Mouse (Mus musculus) embryonic facial prominence, embryonic 14.5 days (tissue): ENCODE data around the gene Prodh2. TPM values are rescaled to one million over a fixed set of nuclear protein-coding genes. Genes with fewer than 3 reads are reported as not detected.

Experiments
- ATAC-seq: fragments of 200-750 bp; cut with Nextera tagmentation; 2 replicates; pipeline ENCODE4 v1.8.0; 2017; ENCODE audit warnings: low read depth, moderate number of reproducible peaks, moderate TSS enrichment
- DNase-seq: peaks from one replicate; pipeline ENCODE4 v3.0.0-alpha.2; 2015; ENCODE audit warnings: low spot score
- H3K27ac ChIP-seq: fragments of 300-500 bp; sonication (generic); replicated peaks from 2 replicates; pipeline ENCODE4 v1.5.1; 2014; ENCODE audit warnings: low read depth, mild to moderate bottlenecking, low read length, moderate library complexity
- H3K27me3 ChIP-seq: fragments of 300-500 bp; sonication (generic); replicated peaks from 2 replicates; pipeline ENCODE4 v1.6.1; 2014; ENCODE audit warnings: low read length; ENCODE audit not compliant: control insufficient read depth, insufficient read depth
- H3K36me3 ChIP-seq: fragments of 300-500 bp; sonication (generic); 2 replicates; pipeline ENCODE4 v1.6.1; 2014; ENCODE audit warnings: low read length, mixed read lengths; ENCODE audit not compliant: control insufficient read depth, insufficient read depth
- H3K4me1 ChIP-seq: fragments of 300-500 bp; sonication (generic); 2 replicates; pipeline ENCODE4 v1.6.1; 2014; ENCODE audit warnings: antibody characterized with exemption, low read length; ENCODE audit not compliant: control insufficient read depth, insufficient read depth
- H3K4me2 ChIP-seq: fragments of 300-500 bp; sonication (generic); 2 replicates; pipeline ENCODE4 v1.6.1; 2014; ENCODE audit warnings: low read depth, mild to moderate bottlenecking, low read length, moderate library complexity, mixed read lengths
- H3K4me3 ChIP-seq: fragments of 300-500 bp; sonication (generic); 2 replicates; pipeline ENCODE4 v1.5.1; 2014; ENCODE audit warnings: low read depth, mild to moderate bottlenecking, low read length
- H3K9ac ChIP-seq: fragments of 300-500 bp; sonication (generic); 2 replicates; pipeline ENCODE4 v1.6.1; 2014; ENCODE audit warnings: low read depth, mild to moderate bottlenecking, low read length, moderate library complexity, mixed read lengths
- H3K9me3 ChIP-seq: fragments of 300-500 bp; sonication (generic); 2 replicates; pipeline ENCODE4 v1.6.1; 2016; ENCODE audit warnings: low read length; ENCODE audit not compliant: control insufficient read depth
- WGBS: fragments of 180-500 bp; shearing (Covaris S2); extraction: QIAGEN DNeasy Blood & Tissue Kit; methylation state at CpG from one replicate; pipeline ENCODE4 v1.1.7; 2014; 5-methylcytosine and 5-hydroxymethylcytosine counted together
- polyA plus RNA-seq: library from polyadenylated mRNA; unstranded; fragments of >200 nt; fragmentation: Nextera tagmentation; extraction: Ambion mirVana; gene quantifications from 2 replicates; pipeline ENCODE4 v1.2.1, GENCODE M21; 2014

The Prodh2 gene
- polyA plus RNA-seq, 1 experiment from 2014 or later: not detected

DNA sequence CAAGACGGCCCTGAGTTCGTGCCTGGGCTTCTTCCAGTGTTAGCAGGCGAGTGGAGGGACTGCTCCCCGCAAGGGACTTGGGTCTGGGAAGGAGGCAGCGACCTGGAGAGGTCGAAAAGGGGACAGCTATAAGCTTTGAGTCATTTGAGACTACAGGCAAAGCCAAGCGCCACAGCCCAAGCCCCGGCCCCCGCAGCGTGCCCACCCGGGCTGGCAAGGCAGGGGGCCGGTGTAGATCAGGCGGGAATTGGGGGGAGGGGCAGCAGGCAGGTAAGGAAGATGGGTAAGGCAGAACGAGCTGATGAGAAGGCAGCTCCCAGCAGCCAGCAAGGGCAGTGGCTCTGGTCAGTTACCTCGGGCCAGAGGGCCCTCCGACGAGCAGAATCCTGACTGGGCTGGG is 33.0 kb downstream of the Prodh2 start:
- H3K4me2 ChIP-seq: peak overlapping the region; percentile 47
- H3K9me3 ChIP-seq: no peaks in the 10 kb centered on the region
- H3K4me1 ChIP-seq: 0 out of 2 replicates have a peak, but pooled peaks cover 11% of the 10 kb centered on the region
- H3K27me3 ChIP-seq: no peaks in the 10 kb centered on the region
- peak overlapping the region; percentile 48 for H3K27ac ChIP-seq
- peak overlapping the region; percentile 35; the same call in 1 of the 2 replicates for H3K9ac ChIP-seq
- peak overlapping the region; percentile 18 for H3K4me3 ChIP-seq
- peaks cover 61% of the 10 kb centered on the region for H3K36me3 ChIP-seq
- 18% methylated on average over 17 of the region's 17 CpGs for WGBS
- ATAC-seq (no peak), DNase-seq (no peak)

- peak overlapping the region; percentile 48; the same call in 1 of the 2 replicates for H3K27ac ChIP-seq
- WGBS: 74% methylated on average over 8 of the region's 14 CpGs
- 0 out of 2 replicates have a peak, but pooled peaks cover 11% of the 10 kb centered on the region for H3K4me1 ChIP-seq
- no peak for ATAC-seq
- H3K4me3 ChIP-seq: peak overlapping the region; percentile 18; the same call in 1 of the 2 replicates
- H3K27me3 ChIP-seq: no peaks in the 10 kb centered on the region
- DNase-seq: no peak
- peaks cover 67% of the 10 kb centered on the region for H3K36me3 ChIP-seq
- peak overlapping the region; percentile 35; the same call in 1 of the 2 replicates for H3K9ac ChIP-seq
- peak overlapping the region; percentile 47 for H3K4me2 ChIP-seq
- H3K9me3 ChIP-seq: no peaks in the 10 kb centered on the region
These were observed 33.6 kb downstream of the Prodh2 start for GRCm38 (mm10) chr7:30526981-30527380.

DNA sequence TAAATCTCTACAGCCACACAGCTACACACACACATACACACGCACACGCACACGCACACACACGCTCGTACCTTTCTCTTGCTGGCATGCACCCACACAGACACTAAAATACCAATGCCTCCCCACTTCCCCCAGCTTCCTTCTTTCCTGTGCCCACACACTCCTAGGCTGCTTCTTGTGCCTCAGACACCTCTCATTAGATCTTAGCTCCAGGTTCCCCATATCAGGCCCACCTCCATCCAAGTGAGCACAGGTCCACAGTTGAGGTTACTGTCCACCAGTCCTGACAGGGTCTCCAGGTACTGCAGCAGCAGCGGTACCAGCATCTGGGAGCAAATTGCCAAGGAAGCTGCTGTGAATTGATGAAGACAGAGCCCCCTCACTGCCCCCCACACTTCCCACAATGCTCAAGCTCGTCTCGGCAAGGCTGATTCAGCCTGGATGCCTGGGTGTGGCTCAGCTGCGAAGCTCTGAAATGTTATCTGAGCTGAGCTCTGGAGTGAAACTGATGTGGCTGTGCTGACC is 37.9 kb downstream of the Prodh2 start:
- H3K27ac ChIP-seq: no peak overlapping the region
- peaks cover 17% of the 10 kb centered on the region; the same call in 1 of the 2 replicates for H3K4me1 ChIP-seq
- DNase-seq (peak; percentile 13), ATAC-seq (no peak)
- H3K9ac ChIP-seq: no peak overlapping the region
- peaks cover 55% of the 10 kb centered on the region for H3K36me3 ChIP-seq
- 77% methylated on average over 9 of the region's 9 CpGs for WGBS
- H3K4me2 ChIP-seq: no peak overlapping the region
- H3K9me3 ChIP-seq: no peaks in the 10 kb centered on the region
- H3K4me3 ChIP-seq: no peak overlapping the region
- no peaks in the 10 kb centered on the region for H3K27me3 ChIP-seq

DNA sequence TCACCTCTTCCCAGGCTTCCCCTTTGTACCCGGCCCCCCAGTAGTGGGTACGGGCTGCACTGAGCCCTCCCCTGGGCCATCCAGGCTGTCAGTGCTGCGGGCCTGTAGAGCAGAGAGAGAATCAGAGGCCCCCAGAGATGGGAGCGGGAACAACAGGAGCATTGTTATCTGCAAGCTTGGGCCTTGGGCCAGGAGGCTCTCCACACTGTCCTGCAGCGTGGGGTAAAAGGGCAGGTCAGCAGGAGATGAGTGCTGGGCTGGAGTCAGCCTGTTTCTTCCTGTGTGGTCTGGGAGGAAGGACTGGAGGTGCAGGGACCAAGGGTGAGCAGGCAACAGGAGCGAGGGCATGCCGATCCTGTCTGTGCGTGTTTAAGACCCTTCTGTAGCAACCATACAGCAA is 39.5 kb downstream of the Prodh2 start:
- H3K9me3 ChIP-seq: no peaks in the 10 kb centered on the region
- peaks cover 46% of the 10 kb centered on the region for H3K36me3 ChIP-seq
- DNase-seq (peak; percentile 59), ATAC-seq (no peak)
- peaks cover 12% of the 10 kb centered on the region; the same call in 1 of the 2 replicates for H3K4me1 ChIP-seq
- H3K27me3 ChIP-seq: no peaks in the 10 kb centered on the region
- 34% methylated on average over 5 of the region's 8 CpGs for WGBS
- H3K4me3 ChIP-seq: 0 out of 2 replicates have a peak overlapping the region, but pooled peaks have one; percentile 2
- H3K9ac ChIP-seq: peak overlapping the region; percentile 46
- peak overlapping the region; percentile 78; the same call in 1 of the 2 replicates for H3K4me2 ChIP-seq
- H3K27ac ChIP-seq: no peak overlapping the region

DNA sequence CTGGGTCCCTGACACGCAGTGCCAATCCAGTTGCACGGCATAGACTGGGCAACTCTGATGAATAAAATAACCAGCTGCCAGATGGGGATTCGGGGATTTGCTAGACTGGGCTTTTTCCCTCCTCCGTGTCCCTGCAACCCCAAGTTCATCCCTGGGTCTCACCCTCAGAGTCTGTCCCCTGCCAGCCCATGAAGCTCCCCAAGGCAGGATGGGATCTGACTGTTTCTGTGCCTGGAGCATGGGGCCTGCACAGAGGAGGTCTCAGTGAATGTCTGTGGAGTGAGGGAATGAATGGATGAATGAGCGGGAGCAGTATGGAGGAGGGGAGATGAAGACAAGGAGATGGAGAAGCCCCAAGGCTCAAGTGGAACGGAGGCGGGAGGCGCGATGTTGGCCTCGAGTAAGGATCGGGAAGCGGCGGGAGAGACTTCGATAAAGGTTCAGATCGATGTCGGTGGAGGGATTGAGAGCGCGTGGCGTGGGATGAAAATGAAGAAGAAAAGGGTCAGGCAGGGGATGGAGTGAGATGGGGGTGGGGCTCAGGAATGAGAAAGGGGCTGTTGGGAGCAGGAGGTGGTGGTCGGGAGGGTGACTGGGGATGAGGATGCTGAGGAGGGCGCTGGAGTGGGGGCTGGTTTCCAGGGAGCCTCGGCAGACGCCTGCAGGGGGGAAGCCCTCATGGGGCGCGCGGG is 40.7 kb downstream of the Prodh2 start:
- DNase-seq (peak; percentile 7), ATAC-seq (peak; percentile 19)
- H3K4me3 ChIP-seq: peak overlapping the region; percentile 60
- 6% methylated on average over 25 of the region's 26 CpGs for WGBS
- H3K9me3 ChIP-seq: no peaks in the 10 kb centered on the region
- peaks cover 40% of the 10 kb centered on the region for H3K36me3 ChIP-seq
- H3K4me2 ChIP-seq: peak overlapping the region; percentile 78
- H3K9ac ChIP-seq: peak overlapping the region; percentile 68
- H3K4me1 ChIP-seq: peaks cover 12% of the 10 kb centered on the region; the same call in 1 of the 2 replicates
- no peak overlapping the region for H3K27ac ChIP-seq
- no peaks in the 10 kb centered on the region for H3K27me3 ChIP-seq

DNA sequence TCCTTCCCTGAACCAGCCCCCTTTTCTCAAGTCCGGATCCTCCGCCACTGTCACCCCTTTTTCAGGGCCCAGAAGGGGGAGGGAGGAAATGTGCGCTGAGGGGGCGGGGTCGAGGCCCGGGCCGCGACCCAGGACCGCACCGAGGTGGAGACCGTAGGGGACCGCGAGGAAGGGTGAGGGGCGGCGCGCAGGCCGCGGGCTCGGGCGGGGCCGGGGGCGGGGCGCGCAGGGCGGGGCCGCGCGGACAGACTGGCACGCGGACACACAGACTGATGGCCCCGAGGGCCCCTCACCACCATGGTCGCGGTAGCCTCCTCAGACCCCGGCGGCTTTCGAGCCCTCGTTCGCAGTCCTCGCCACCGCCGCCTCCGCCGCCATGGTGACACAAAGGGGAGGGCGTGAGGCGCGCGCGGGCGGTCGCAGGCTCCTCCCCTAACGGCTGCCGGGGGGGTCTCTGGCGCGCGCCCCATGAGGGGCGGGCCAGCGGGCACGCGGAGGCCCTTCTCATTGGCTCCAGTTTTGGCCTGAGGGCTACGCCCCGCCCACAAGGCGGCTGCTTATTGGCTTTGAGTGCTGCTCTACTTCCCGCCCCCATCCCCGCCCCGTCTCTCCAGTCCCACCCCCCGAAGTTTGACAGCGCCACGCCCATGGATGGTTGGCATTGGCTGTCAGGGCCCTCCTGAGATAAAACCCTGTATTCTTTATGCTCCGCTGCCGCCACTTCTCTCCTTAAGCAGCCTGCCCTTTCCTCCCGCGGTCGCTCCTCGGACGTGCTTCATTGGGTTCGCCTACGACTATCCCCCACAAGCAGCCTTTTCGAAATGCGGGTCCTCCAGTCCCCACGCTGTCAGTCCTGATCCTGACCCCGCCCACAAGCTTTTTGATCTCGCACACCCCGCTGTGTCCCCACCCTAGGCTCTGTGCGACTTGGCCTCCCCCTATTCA is 41.5 kb downstream of the Prodh2 start, which contains the start of gene Arhgap33:
Gene Arhgap33, minus strand, starts transcription at position 428 of the 945 bp plus-strand sequence.
- Histone ChIP-seq H3K4me2 (peak within 1 kb of the TSS; percentile 78), H3K9ac (peak within 1 kb of the TSS; percentile 68), H3K27ac (peak within 1 kb of the TSS; percentile 30; the same call in 1 of the 2 replicates), H3K4me1 (peaks cover 12% of the 10 kb centered on the region; the same call in 1 of the 2 replicates), H3K4me3 (peak within 1 kb of the TSS; percentile 60), H3K27me3 (no peaks in the 10 kb centered on the region), H3K36me3 (peaks cover 40% of the 10 kb centered on the region), H3K9me3 (no peaks in the 10 kb centered on the region)
- ATAC-seq (peak; percentile 93), DNase-seq (peak; percentile 99)
- 1% methylated on average over 39 of the region's 84 CpGs for WGBS

- Histone ChIP-seq H3K4me3 (no peak overlapping the region), H3K4me2 (no peak overlapping the region), H3K27ac (no peak overlapping the region), H3K9ac (no peak overlapping the region), H3K9me3 (no peaks in the 10 kb centered on the region), H3K27me3 (no peaks in the 10 kb centered on the region), H3K4me1 (no peaks in the 10 kb centered on the region), H3K36me3 (peaks cover 40% of the 10 kb centered on the region)
- DNase-seq (no peak), ATAC-seq (no peak)
- 87% methylated on average over 7 of the region's 7 CpGs for WGBS
These were observed 47.1 kb downstream of the Prodh2 start for GRCm38 (mm10) chr7:30540572-30540971.

DNA sequence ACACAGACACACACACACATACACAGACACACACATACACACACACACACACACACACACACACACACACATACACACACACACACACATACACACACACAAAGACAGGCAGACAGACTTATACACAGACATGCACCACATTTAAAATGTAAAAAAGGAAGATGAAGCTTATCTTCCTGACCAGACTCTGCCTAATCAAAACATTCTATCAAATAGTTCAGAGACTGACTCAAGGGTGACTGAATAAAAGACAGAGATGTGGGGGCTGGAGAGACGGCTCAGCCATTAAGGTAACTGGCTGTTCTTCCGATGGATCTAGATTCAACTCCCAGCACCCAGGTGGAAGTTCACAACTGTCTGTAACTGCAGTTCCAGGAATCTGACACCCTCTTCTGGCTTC is 50.9 kb downstream of the Prodh2 start:
- H3K9me3 ChIP-seq: no peaks in the 10 kb centered on the region
- peaks cover 66% of the 10 kb centered on the region for H3K36me3 ChIP-seq
- no peak overlapping the region for H3K4me2 ChIP-seq
- H3K27me3 ChIP-seq: no peaks in the 10 kb centered on the region
- H3K9ac ChIP-seq: no peak overlapping the region
- no peak overlapping the region for H3K27ac ChIP-seq
- no peak overlapping the region for H3K4me3 ChIP-seq
- 84% methylated on average over 2 of the region's 2 CpGs for WGBS
- ATAC-seq: no peak
- DNase-seq: no peak
- no peaks in the 10 kb centered on the region for H3K4me1 ChIP-seq
